Mouse (Mus musculus) adrenal gland, postnatal 36 days (tissue): ENCODE results near the gene Aldh1a2. TPM values are rescaled to one million over a fixed set of nuclear protein-coding genes. Genes with fewer than 3 reads are reported as not detected.

ENCODE experiments used
- DNase-seq, 2 experiments: peaks; one replicate each; pipeline ENCODE4 v3.0.0; 2021; ENCODE audit warnings: mixed read lengths in 1 of 2
- long read RNA-seq, 2 experiments: library from polyadenylated mRNA; stranded (forward); transcript quantifications; one replicate each; pipeline ENCODE4 v2.0.0; 2021; ENCODE audit warnings: borderline sequencing depth in 2 of 2
- total RNA-seq, 2 experiments: library from RNA; stranded (reverse); gene quantifications; 2 replicates each; pipeline ENCODE4 v1.2.3; 2021

The Aldh1a2 gene
- total RNA-seq: 10 to 100 TPM; 65.6 to 79.0 TPM
- long read RNA-seq, experiment 1, transcript Aldh1a2-201 (14 exons, 2,264 nt): major isoform, 84 of 101 reads
- long read RNA-seq, experiment 1, partial matches to known transcripts: 13 of 101 reads
- long read RNA-seq, experiment 1, other reads (novel, unspliced or antisense): 4 of 101 reads
- long read RNA-seq, experiment 2, transcript Aldh1a2-201 (14 exons, 2,264 nt): major isoform, 15 of 18 reads
- long read RNA-seq, experiment 2, partial matches to known transcripts: 2 of 18 reads
- long read RNA-seq, experiment 2, other reads (novel, unspliced or antisense): 1 of 18 reads

GRCm38 (mm10) chr9:71215248-71216035 is at the start of gene Aldh1a2:
TSS of gene Aldh1a2 (plus strand) at chr9:71215789.
- peak; percentile 85 to 90 for DNase-seq

- DNase-seq: no peak
These were observed 49.4 kb upstream of the Aldh1a2 start for GRCm38 (mm10) chr9:71166019-71166705.

- DNase-seq: peak in 1 of 2 experiments; percentile 26
These were observed 48.6 kb upstream of the Aldh1a2 start for GRCm38 (mm10) chr9:71166871-71167465.

- DNase-seq: no peak
These were observed 47.9 kb upstream of the Aldh1a2 start for GRCm38 (mm10) chr9:71167473-71168215.

GRCm38 (mm10) chr9:71168511-71168910 is 47.1 kb upstream of the Aldh1a2 start, which contains the start of gene Aqp9:
TSS of gene Aqp9 (minus strand) at chr9:71168682.
- DNase-seq: no peak

GRCm38 (mm10) chr9:71173533-71173932 is 42.1 kb upstream of the Aldh1a2 start:
- DNase-seq: no peak

- no peak for DNase-seq
These were observed 41.1 kb upstream of the Aldh1a2 start for GRCm38 (mm10) chr9:71174316-71174975.

GRCm38 (mm10) chr9:71175686-71176085 is 39.9 kb upstream of the Aldh1a2 start:
- no peak for DNase-seq

- no peak for DNase-seq
These were observed 36.2 kb upstream of the Aldh1a2 start for GRCm38 (mm10) chr9:71179276-71179896.

GRCm38 (mm10) chr9:71179964-71180700 is 35.5 kb upstream of the Aldh1a2 start:
- DNase-seq: peak in 1 of 2 experiments; percentile 50

- no peak for DNase-seq
These were observed 30.3 kb upstream of the Aldh1a2 start for GRCm38 (mm10) chr9:71185285-71185684.

GRCm38 (mm10) chr9:71185823-71186222 is 29.8 kb upstream of the Aldh1a2 start:
- DNase-seq: no peak

GRCm38 (mm10) chr9:71187396-71187795 is 28.2 kb upstream of the Aldh1a2 start:
- no peak for DNase-seq

GRCm38 (mm10) chr9:71188647-71189415 is 26.8 kb upstream of the Aldh1a2 start:
- DNase-seq: peak; percentile 68 to 78

GRCm38 (mm10) chr9:71198826-71199225 is 16.8 kb upstream of the Aldh1a2 start:
- no peak for DNase-seq

- DNase-seq: no peak
These were observed 13.3 kb upstream of the Aldh1a2 start for GRCm38 (mm10) chr9:71202265-71202664.

GRCm38 (mm10) chr9:71209299-71209698 is 6.3 kb upstream of the Aldh1a2 start:
- DNase-seq: no peak

- peak; percentile 32 to 33 for DNase-seq
These were observed 4.7 kb upstream of the Aldh1a2 start for GRCm38 (mm10) chr9:71210870-71211269.

GRCm38 (mm10) chr9:71213636-71214035 is 2.0 kb upstream of the Aldh1a2 start:
- DNase-seq: no peak
